Mouse (Mus musculus) kidney, postnatal 36 days (tissue): ENCODE measurements around the gene Tent4b.

ENCODE experiments used
- DNase-seq, 2 experiments: peaks; one replicate each; pipeline ENCODE4 v3.0.0; 2021 to 2022; ENCODE audit warnings: mixed read lengths in 2 of 2

Tent4b gene

GRCm38 (mm10) chr8:88280904-88281303 lies 81.9 kb downstream of the Tent4b start:
- DNase-seq = no peak

GRCm38 (mm10) chr8:88282684-88283083 lies 83.7 kb downstream of the Tent4b start:
- DNase-seq = peak; percentile 53 to 56

- DNase-seq = no peak
Measured at GRCm38 (mm10) chr8:88283243-88284115, 84.5 kb downstream of the Tent4b start.

GRCm38 (mm10) chr8:88284738-88285137 lies 85.7 kb downstream of the Tent4b start:
- no peak for DNase-seq

- DNase-seq = peak in 1 of 2 experiments; percentile 39
Measured at GRCm38 (mm10) chr8:88285469-88286356, 86.7 kb downstream of the Tent4b start.

GRCm38 (mm10) chr8:88286421-88286960 lies 87.5 kb downstream of the Tent4b start:
- peak in 1 of 2 experiments; percentile 23 for DNase-seq

- DNase-seq = no peak
Measured at GRCm38 (mm10) chr8:88288622-88289242, 89.7 kb downstream of the Tent4b start.

- DNase-seq = no peak
Measured at GRCm38 (mm10) chr8:88289901-88290300, 90.9 kb downstream of the Tent4b start.

GRCm38 (mm10) chr8:88290326-88291304 lies 91.6 kb downstream of the Tent4b start:
- DNase-seq = no peak

- no peak for DNase-seq
Measured at GRCm38 (mm10) chr8:88291305-88291690, 92.3 kb downstream of the Tent4b start.

- DNase-seq = no peak
Measured at GRCm38 (mm10) chr8:88292926-88293325, 93.9 kb downstream of the Tent4b start.

GRCm38 (mm10) chr8:88293590-88294356 lies 94.8 kb downstream of the Tent4b start:
- no peak for DNase-seq

GRCm38 (mm10) chr8:88294977-88295376 lies 96.0 kb downstream of the Tent4b start:
- no peak for DNase-seq

- peak; percentile 26 to 29 for DNase-seq
Measured at GRCm38 (mm10) chr8:88297976-88298732, 99.1 kb downstream of the Tent4b start.

- DNase-seq = no peak
Measured at GRCm38 (mm10) chr8:88298733-88299103, 99.7 kb downstream of the Tent4b start.

- DNase-seq = no peak
Measured at GRCm38 (mm10) chr8:88299907-88300603, 101.0 kb downstream of the Tent4b start.

GRCm38 (mm10) chr8:88301589-88302437 lies 102.8 kb downstream of the Tent4b start:
- no peak for DNase-seq

GRCm38 (mm10) chr8:88305814-88306213 lies 106.8 kb downstream of the Tent4b start:
- no peak for DNase-seq
